8 mouse cellular contexts compared by ENCODE assay signal in genomic region chrX:159459006-159459654, GRCm38 (mm10). TPM values are rescaled to one million over a fixed set of nuclear protein-coding genes. Genes with fewer than 3 reads are reported as not detected.
DNase-seq lines count a peak whose midpoint lies in the region; ATAC-seq and TF ChIP-seq lines count a peak whose summit lies in the region.

No protein-coding gene starts in this region.

- WGBS in cerebellum, adult 2 months: 51% methylated on average over 7 of the region's 7 CpGs
- 29% methylated on average over 7 of the region's 7 CpGs for WGBS in forebrain, postnatal 0 days
- 27% methylated on average over 7 of the region's 7 CpGs for WGBS in midbrain, embryonic 16.5 days

- TF ChIP-seq POLR2A in cerebellum, adult 2 months (IDR thresholded peaks at IDR 0.05; ENCODE audit: borderline replicate concordance, insufficient read depth, low read length): no peak

- peak; percentile 81 for ATAC-seq in forebrain, postnatal 0 days
- peak; percentile 70; the same call in 1 of the 2 replicates for ATAC-seq in midbrain, embryonic 16.5 days
- no peak for ATAC-seq in activated CD4-positive, CD25-positive, alpha-beta regulatory T cell, adult 4 months

- H3K4me2 ChIP-seq in forebrain, postnatal 0 days (ENCODE audit: low read depth): peak overlapping the region; percentile 21; the same call in 1 of the 2 replicates
- peak overlapping the region; percentile 24; the same call in 1 of the 2 replicates for H3K4me2 ChIP-seq in midbrain, embryonic 16.5 days (ENCODE audit: low read length)

- H3K27ac ChIP-seq in cerebellum, adult 2 months (ENCODE audit: insufficient read depth, low read length): 0 out of 2 replicates have a peak overlapping the region, but pooled peaks have one; percentile 27
- H3K27ac ChIP-seq in forebrain, postnatal 0 days (ENCODE audit: low read depth, low read length): no peak overlapping the region; the same call in 1 of the 2 replicates
- H3K27ac ChIP-seq in midbrain, embryonic 16.5 days (ENCODE audit: low read length): 0 out of 2 replicates have a peak overlapping the region, but pooled peaks have one; percentile 17

- H3K27me3 ChIP-seq in cerebellum, adult 2 months (ENCODE audit: control insufficient read depth, insufficient read depth, low read length): no peaks in the 10 kb centered on the region
- no peaks in the 10 kb centered on the region for H3K27me3 ChIP-seq in forebrain, postnatal 0 days (ENCODE audit: insufficient read depth, low read length)
- no peaks in the 10 kb centered on the region; the same call in 1 of the 2 replicates for H3K27me3 ChIP-seq in midbrain, embryonic 16.5 days (ENCODE audit: control insufficient read depth, insufficient read depth, low read depth, low read length)

- no peak for TF ChIP-seq CTCF in cerebellum, adult 2 months (IDR thresholded peaks at IDR 0.05; ENCODE audit: borderline replicate concordance, insufficient read depth, low read depth, low read length)
- no peak for TF ChIP-seq CTCF in forebrain, postnatal 0 days (IDR thresholded peaks at IDR 0.05; ENCODE audit: low read depth)

- no peak overlapping the region for H3K4me3 ChIP-seq in cerebellum, adult 2 months (replicated peaks; ENCODE audit: insufficient read depth, low read depth, low read length)
- H3K4me3 ChIP-seq in forebrain, postnatal 0 days (ENCODE audit: low read depth, low read length): no peak overlapping the region
- no peak overlapping the region; the same call in 1 of the 2 replicates for H3K4me3 ChIP-seq in midbrain, embryonic 16.5 days (ENCODE audit: low read depth, low read length)

- no peaks in the 10 kb centered on the region; the same call in 1 of the 2 replicates for H3K4me1 ChIP-seq in cerebellum, adult 2 months (ENCODE audit: control insufficient read depth, insufficient read depth, low read length)
- no peaks in the 10 kb centered on the region for H3K4me1 ChIP-seq in forebrain, postnatal 0 days (ENCODE audit: insufficient read depth)
- H3K4me1 ChIP-seq in midbrain, embryonic 16.5 days (ENCODE audit: control insufficient read depth, insufficient read depth, low read length): peaks cover 4% of the 10 kb centered on the region; the same call in 1 of the 2 replicates

- no peaks in the 10 kb centered on the region for H3K36me3 ChIP-seq in forebrain, postnatal 0 days (ENCODE audit: insufficient read depth)
- no peaks in the 10 kb centered on the region for H3K36me3 ChIP-seq in midbrain, embryonic 16.5 days (ENCODE audit: control insufficient read depth, insufficient read depth, low read length)

- intact Hi-C loops in gastrocnemius, postnatal 14 days (cut with DNase I; ENCODE audit: low total_unique reads): no loop called here

- peak in 1 of 2 experiments; percentile 16 for DNase-seq in cerebellum, adult 2 months
- DNase-seq in cerebellum, adult 8-10 months: no peak
- peak; percentile 14 to 31 for DNase-seq in cerebellum, postnatal 14 days
- no peak for DNase-seq in forebrain, postnatal 0 days
- no peak for DNase-seq in urinary bladder, adult 18-20 months (ENCODE audit: low spot score in 2 of 2)
- DNase-seq in gastrocnemius, postnatal 14 days: no peak

- no peaks in the 10 kb centered on the region for H3K9me3 ChIP-seq in forebrain, postnatal 0 days (ENCODE audit: low read length)
- no peaks in the 10 kb centered on the region for H3K9me3 ChIP-seq in midbrain, embryonic 16.5 days (replicated peaks; ENCODE audit: control insufficient read depth, low read length, poor library complexity, severe bottlenecking)

- H3K9ac ChIP-seq in forebrain, postnatal 0 days: no peak overlapping the region
- no peak overlapping the region for H3K9ac ChIP-seq in midbrain, embryonic 16.5 days (ENCODE audit: low read depth, low read length)

RNA-seq across cellular contexts. Expression of gene Map7d2, which starts 44.8 kb away (rescaled TPM):
- polyA plus RNA-seq in cerebellum, adult 2 months (2012; rRNA removed): 87.1 and 101 TPM in 2 replicates
- 23.8 and 28.2 TPM in 2 replicates for total RNA-seq in forebrain, postnatal 0 days (2014; rRNA removed)
- 22.7 and 33.4 TPM in 2 replicates for polyA plus RNA-seq in forebrain, postnatal 0 days (2015; fragmentation: Nextera tagmentation; extraction: Ambion mirVana)
- 42.8 and 44.8 TPM in 2 replicates for polyA plus RNA-seq in midbrain, embryonic 16.5 days (2015; fragmentation: Nextera tagmentation; extraction: Ambion mirVana)
- polyA plus RNA-seq in activated CD4-positive, CD25-positive, alpha-beta regulatory T cell, adult 4 months (2017; shearing (Covaris generic)): not detected
- total RNA-seq in gastrocnemius, postnatal 14 days (2021): under 1 TPM; 0.16 to 0.82 TPM

Comparison
In these comparisons a context has a peak if more than half of its experiments do, and no peak if none do; other contexts are left out.
1. DNase-seq: peak in cerebellum, postnatal 14 days (2 of 2); none in cerebellum, adult 8-10 months (single experiment), forebrain, postnatal 0 days (single experiment), urinary bladder, adult 18-20 months (0 of 2) and gastrocnemius, postnatal 14 days (single experiment).
2. RNA of gene Map7d2, which starts 44.8 kb away (polyA plus RNA-seq): 87.1 to 101 TPM in cerebellum, adult 2 months, 42.8 to 44.8 TPM in midbrain, embryonic 16.5 days and 22.7 to 33.4 TPM in forebrain, postnatal 0 days; not detected in activated CD4-positive, CD25-positive, alpha-beta regulatory T cell, adult 4 months; every median in the first group is over 10 times any median in the second.